Mouse (Mus musculus) kidney, adult 2 months (tissue): ENCODE measurements around the gene Etv5.

Experiments used
- CTCF ChIP-seq: fragments of 200-500 bp; conservative IDR thresholded peaks from 2 replicates; pipeline ENCODE4 v1.5.1; 2011; ENCODE audit warnings: low read depth, mild to moderate bottlenecking, control low read depth, low read length, moderate library complexity, mixed read lengths; ENCODE audit not compliant: insufficient read depth, insufficient read length
- POLR2A ChIP-seq: fragments of 200-500 bp; IDR thresholded peaks from one replicate; pipeline ENCODE4 v1.6.1; 2011; ENCODE audit warnings: low read depth, low read length, control low read depth

GRCm38 (mm10) chr16:22426866-22427265 lies 12.7 kb downstream of the Etv5 start:
- TF ChIP-seq CTCF, result no peak
- no peak for TF ChIP-seq POLR2A
